Mouse (Mus musculus) embryonic facial prominence, embryonic 12.5 days (tissue): ENCODE measurements around the gene Fignl1. TPM values are rescaled to one million over a fixed set of nuclear protein-coding genes. Genes with fewer than 3 reads are reported as not detected.

Source experiments
- ATAC-seq: fragments of 200-750 bp; cut with Nextera tagmentation; 2 replicates; pipeline ENCODE4 v1.8.0; 2017; ENCODE audit not compliant: insufficient number of reproducible peaks, insufficient read depth, low FRiP score, low TSS enrichment
- H3K27ac ChIP-seq: fragments of 300-500 bp; sonication (generic); 2 replicates; pipeline ENCODE4 v1.5.1; 2016; ENCODE audit warnings: mild to moderate bottlenecking
- H3K27me3 ChIP-seq: fragments of 300-500 bp; sonication (generic); 2 replicates; pipeline ENCODE4 v1.6.1; 2016; ENCODE audit warnings: mild to moderate bottlenecking, moderate library complexity
- H3K36me3 ChIP-seq: fragments of 300-500 bp; sonication (generic); 2 replicates; pipeline ENCODE4 v1.6.1; 2016; ENCODE audit warnings: mild to moderate bottlenecking
- H3K4me1 ChIP-seq: fragments of 300-500 bp; sonication (generic); 2 replicates; pipeline ENCODE4 v1.6.1; 2016
- H3K4me2 ChIP-seq: fragments of 300-500 bp; sonication (generic); replicated peaks from 2 replicates; pipeline ENCODE4 v1.6.1; 2016; ENCODE audit warnings: mild to moderate bottlenecking, moderate library complexity
- H3K4me3 ChIP-seq: fragments of 300-500 bp; sonication (generic); 2 replicates; pipeline ENCODE4 v1.5.1; 2016; ENCODE audit warnings: mild to moderate bottlenecking
- H3K9ac ChIP-seq: fragments of 300-500 bp; sonication (generic); 2 replicates; pipeline ENCODE4 v1.6.1; 2016; ENCODE audit warnings: mild to moderate bottlenecking, moderate library complexity
- H3K9me3 ChIP-seq: fragments of 300-500 bp; sonication (generic); 2 replicates; pipeline ENCODE4 v1.6.1; 2016; ENCODE audit warnings: mild to moderate bottlenecking, moderate library complexity
- WGBS: fragments of 180-500 bp; shearing (Covaris S2); methylation state at CpG from one replicate; pipeline ENCODE4 v1.1.7; 2016; 5-methylcytosine and 5-hydroxymethylcytosine counted together
- polyA plus RNA-seq: library from polyadenylated mRNA; unstranded; fragments of >200 nt; fragmentation: Nextera tagmentation; extraction: Ambion mirVana; gene quantifications from 2 replicates; pipeline ENCODE4 v1.2.1, GENCODE M21; 2016

Fignl1 gene
- polyA plus RNA-seq, 1 experiment from 2014 or later = 71.1 TPM

GRCm38 (mm10) chr11:11801067-11801466, 7.7 kb downstream of the Fignl1 start:
- H3K27ac ChIP-seq = no peak overlapping the region
- H3K9me3 ChIP-seq = no peaks in the 10 kb centered on the region
- H3K27me3 ChIP-seq = no peaks in the 10 kb centered on the region
- no peaks in the 10 kb centered on the region for H3K4me1 ChIP-seq
- no peak overlapping the region for H3K4me3 ChIP-seq
- no peak for ATAC-seq
- 94% methylated on average over 9 of the region's 9 CpGs for WGBS
- peaks cover 55% of the 10 kb centered on the region for H3K36me3 ChIP-seq
- no peak overlapping the region for H3K9ac ChIP-seq
- no peak overlapping the region for H3K4me2 ChIP-seq

GRCm38 (mm10) chr11:11800304-11800703, 8.5 kb downstream of the Fignl1 start:
- 91% methylated on average over 3 of the region's 3 CpGs for WGBS
- ATAC-seq = no peak
- Histone ChIP-seq H3K27ac (no peak overlapping the region), H3K4me1 (no peaks in the 10 kb centered on the region), H3K36me3 (peaks cover 52% of the 10 kb centered on the region), H3K9me3 (no peaks in the 10 kb centered on the region), H3K9ac (no peak overlapping the region), H3K27me3 (no peaks in the 10 kb centered on the region), H3K4me2 (no peak overlapping the region), H3K4me3 (no peak overlapping the region)

- no peak overlapping the region for H3K9ac ChIP-seq
- H3K27ac ChIP-seq = no peak overlapping the region
- H3K4me2 ChIP-seq = no peak overlapping the region
- no peaks in the 10 kb centered on the region for H3K27me3 ChIP-seq
- H3K9me3 ChIP-seq = no peaks in the 10 kb centered on the region
- peaks cover 43% of the 10 kb centered on the region for H3K36me3 ChIP-seq
- H3K4me3 ChIP-seq = no peak overlapping the region
- ATAC-seq = no peak
- 98% methylated on average over 1 of the region's 1 CpGs for WGBS
- no peaks in the 10 kb centered on the region for H3K4me1 ChIP-seq
These were observed 10.1 kb downstream of the Fignl1 start for GRCm38 (mm10) chr11:11798690-11799089.

- no peak overlapping the region for H3K9ac ChIP-seq
- no peak overlapping the region for H3K27ac ChIP-seq
- WGBS = 97% methylated on average over 1 of the region's 1 CpGs
- no peaks in the 10 kb centered on the region for H3K27me3 ChIP-seq
- no peaks in the 10 kb centered on the region for H3K4me1 ChIP-seq
- no peak overlapping the region for H3K4me2 ChIP-seq
- no peak for ATAC-seq
- no peaks in the 10 kb centered on the region for H3K9me3 ChIP-seq
- no peak overlapping the region for H3K4me3 ChIP-seq
- peaks cover 21% of the 10 kb centered on the region for H3K36me3 ChIP-seq
These were observed 14.1 kb downstream of the Fignl1 start for GRCm38 (mm10) chr11:11794626-11795025.

GRCm38 (mm10) chr11:11788521-11788974, 20.2 kb downstream of the Fignl1 start:
- no peaks in the 10 kb centered on the region for H3K27me3 ChIP-seq
- H3K4me2 ChIP-seq = peak overlapping the region; percentile 32; the same call in 1 of the 2 replicates
- 1% methylated on average over 8 of the region's 8 CpGs for WGBS

GRCm38 (mm10) chr11:11785457-11785856, 23.3 kb downstream of the Fignl1 start:
- WGBS = 68% methylated on average over 6 of the region's 6 CpGs
- no peak for ATAC-seq
- no peak overlapping the region for H3K4me3 ChIP-seq
- H3K27ac ChIP-seq = no peak overlapping the region
- H3K9me3 ChIP-seq = no peaks in the 10 kb centered on the region
- no peaks in the 10 kb centered on the region for H3K27me3 ChIP-seq
- no peak overlapping the region for H3K4me2 ChIP-seq
- no peaks in the 10 kb centered on the region for H3K4me1 ChIP-seq
- H3K36me3 ChIP-seq = no peaks in the 10 kb centered on the region
- no peak overlapping the region for H3K9ac ChIP-seq

More at GRCm38 (mm10) chr11:11788521-11788974, 20.2 kb downstream of the Fignl1 start:
- H3K4me1 ChIP-seq = no peaks in the 10 kb centered on the region
- H3K4me3 ChIP-seq = no peak overlapping the region
- H3K9ac ChIP-seq = no peak overlapping the region
- no peak overlapping the region for H3K27ac ChIP-seq
- no peaks in the 10 kb centered on the region for H3K36me3 ChIP-seq
- ATAC-seq = peak; percentile 90
- H3K9me3 ChIP-seq = no peaks in the 10 kb centered on the region

- ATAC-seq = no peak
- no peak overlapping the region for H3K9ac ChIP-seq
- H3K4me1 ChIP-seq = no peaks in the 10 kb centered on the region
- no peak overlapping the region for H3K27ac ChIP-seq
- no peaks in the 10 kb centered on the region for H3K27me3 ChIP-seq
- no peaks in the 10 kb centered on the region for H3K9me3 ChIP-seq
- H3K4me3 ChIP-seq = no peak overlapping the region
- no peak overlapping the region for H3K4me2 ChIP-seq
- WGBS = 83% methylated on average over 8 of the region's 8 CpGs
- no peaks in the 10 kb centered on the region for H3K36me3 ChIP-seq
These were observed 27.0 kb downstream of the Fignl1 start for GRCm38 (mm10) chr11:11781728-11782127.

- H3K27me3 ChIP-seq = no peaks in the 10 kb centered on the region
- no peak overlapping the region for H3K4me2 ChIP-seq
- no peaks in the 10 kb centered on the region for H3K36me3 ChIP-seq
- H3K27ac ChIP-seq = no peak overlapping the region
- no peaks in the 10 kb centered on the region for H3K9me3 ChIP-seq
- H3K4me1 ChIP-seq = no peaks in the 10 kb centered on the region
- H3K4me3 ChIP-seq = no peak overlapping the region
- no peak overlapping the region for H3K9ac ChIP-seq
- ATAC-seq = no peak
- WGBS = 91% methylated on average over 6 of the region's 6 CpGs
These were observed 30.4 kb downstream of the Fignl1 start for GRCm38 (mm10) chr11:11778345-11778744.

GRCm38 (mm10) chr11:11777796-11778195, 31.0 kb downstream of the Fignl1 start:
- Histone ChIP-seq H3K4me2 (no peak overlapping the region), H3K36me3 (no peaks in the 10 kb centered on the region), H3K9ac (no peak overlapping the region), H3K27ac (no peak overlapping the region), H3K4me1 (no peaks in the 10 kb centered on the region), H3K4me3 (no peak overlapping the region), H3K9me3 (no peaks in the 10 kb centered on the region), H3K27me3 (no peaks in the 10 kb centered on the region)
- 70% methylated on average over 2 of the region's 2 CpGs for WGBS
- ATAC-seq = no peak

- no peaks in the 10 kb centered on the region for H3K27me3 ChIP-seq
- H3K9ac ChIP-seq = no peak overlapping the region
- no peak overlapping the region for H3K27ac ChIP-seq
- no peaks in the 10 kb centered on the region for H3K36me3 ChIP-seq
- no peaks in the 10 kb centered on the region for H3K9me3 ChIP-seq
- H3K4me2 ChIP-seq = no peak overlapping the region
- no peak overlapping the region for H3K4me3 ChIP-seq
- 86% methylated on average over 3 of the region's 3 CpGs for WGBS
- no peak for ATAC-seq
- H3K4me1 ChIP-seq = no peaks in the 10 kb centered on the region
These were observed 31.5 kb downstream of the Fignl1 start for GRCm38 (mm10) chr11:11777246-11777645.

GRCm38 (mm10) chr11:11776822-11777174, 32.0 kb downstream of the Fignl1 start:
- Histone ChIP-seq H3K4me3 (no peak overlapping the region), H3K27me3 (no peaks in the 10 kb centered on the region), H3K9ac (no peak overlapping the region), H3K27ac (no peak overlapping the region), H3K4me2 (no peak overlapping the region), H3K9me3 (no peaks in the 10 kb centered on the region), H3K4me1 (no peaks in the 10 kb centered on the region), H3K36me3 (no peaks in the 10 kb centered on the region)
- 83% methylated on average over 7 of the region's 7 CpGs for WGBS
- no peak for ATAC-seq

GRCm38 (mm10) chr11:11776071-11776821, 32.5 kb downstream of the Fignl1 start:
- Histone ChIP-seq H3K4me2 (no peak overlapping the region), H3K36me3 (no peaks in the 10 kb centered on the region), H3K27ac (no peak overlapping the region), H3K9me3 (no peaks in the 10 kb centered on the region), H3K27me3 (no peaks in the 10 kb centered on the region), H3K4me3 (no peak overlapping the region), H3K4me1 (no peaks in the 10 kb centered on the region), H3K9ac (no peak overlapping the region)
- no peak for ATAC-seq
- 56% methylated on average over 4 of the region's 4 CpGs for WGBS
